Mouse (Mus musculus): ENCODE measurements around the gene Rps12. TPM values are rescaled to one million over a fixed set of nuclear protein-coding genes. Genes with fewer than 3 reads are reported as not detected.

Gene Rps12
- polyA plus RNA-seq, 1 experiment from 2014 or later = 108 TPM

DNA sequence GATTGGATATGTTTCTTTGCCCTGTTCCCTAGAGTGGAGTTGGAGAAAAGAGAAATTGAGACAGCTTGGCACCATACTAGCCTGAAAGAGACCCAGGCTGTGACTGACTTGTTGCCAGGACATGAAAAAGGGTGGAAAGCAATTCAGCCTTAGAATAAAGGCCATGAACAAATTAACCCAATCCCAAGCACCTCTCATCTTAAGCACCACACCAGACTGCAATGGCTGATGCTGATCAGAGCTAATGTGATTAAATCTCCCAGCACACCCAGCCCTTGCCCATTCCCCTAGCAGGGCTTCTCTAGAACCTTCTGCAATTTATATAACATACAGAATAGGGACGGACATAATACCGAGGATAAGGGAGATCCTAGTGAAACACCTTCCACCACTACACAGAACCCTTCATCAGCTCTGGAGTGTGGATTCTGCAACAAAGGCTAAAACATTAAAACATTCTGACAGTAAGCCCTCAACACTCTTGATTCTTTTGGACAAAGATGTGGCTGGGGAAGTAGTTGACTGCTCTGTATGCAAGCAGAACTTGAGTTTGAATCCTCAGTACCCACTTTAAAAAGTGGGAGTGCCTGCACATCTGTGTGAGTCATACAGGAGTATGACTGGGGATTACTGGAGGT is 4.1 kb downstream of the Rps12 start:
- 20% methylated on average over 2 of the region's 2 CpGs for WGBS

DNA sequence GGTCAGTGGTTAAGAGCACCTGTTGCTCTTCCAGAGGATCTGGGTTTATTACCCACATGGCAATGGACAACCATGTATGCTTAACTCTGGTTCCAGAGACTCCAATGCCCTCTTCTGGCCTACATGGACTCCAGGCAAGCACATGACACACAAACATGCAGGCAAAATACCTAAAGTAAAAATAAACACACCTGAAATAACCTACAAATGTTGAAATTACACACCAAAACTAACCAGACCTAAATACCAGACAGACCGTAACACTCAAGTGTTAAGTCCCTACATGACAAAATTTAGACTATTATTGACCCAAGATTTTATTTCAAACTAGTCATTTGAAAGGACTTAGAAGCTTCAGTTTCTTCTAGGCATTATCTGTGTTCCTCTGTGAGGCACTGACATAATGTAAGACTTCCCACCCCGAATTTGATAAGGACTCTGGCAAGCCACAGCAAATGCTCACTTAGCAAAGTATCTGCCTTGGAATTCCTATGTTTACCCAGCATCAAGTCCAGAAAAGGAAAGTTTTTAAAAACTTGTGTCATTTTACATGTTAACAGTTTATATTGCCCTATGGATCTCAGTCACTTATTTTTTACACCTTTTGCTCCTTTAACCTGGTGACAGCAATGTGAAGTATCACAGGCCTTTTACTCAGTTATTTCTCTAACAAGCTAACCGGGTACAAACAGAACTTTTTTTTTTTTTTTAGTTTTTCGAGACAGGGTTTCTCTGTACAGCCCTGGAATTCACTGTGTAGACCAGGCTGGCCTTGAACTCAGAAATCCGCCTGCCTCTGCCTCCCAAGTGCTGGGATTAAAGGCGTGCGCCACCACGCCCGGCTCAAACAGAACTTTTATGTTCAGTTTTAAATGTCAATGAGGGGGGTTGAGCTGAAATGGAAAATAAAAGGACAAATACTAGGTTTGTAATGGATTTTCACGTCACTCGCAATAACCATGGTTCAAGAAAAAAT is 5.0 kb downstream of the Rps12 start:
- Histone ChIP-seq H3K9ac (no peak overlapping the region), H3K4me3 (no peak overlapping the region), H3K9me3 (no peaks in the 10 kb centered on the region), H3K4me2 (no peak overlapping the region), H3K27ac (replicated peaks) (no peak overlapping the region), H3K27me3 (no peaks in the 10 kb centered on the region), H3K4me1 (replicated peaks) (peaks cover 31% of the 10 kb centered on the region), H3K36me3 (peaks cover 30% of the 10 kb centered on the region)
- ATAC-seq (ENCODE audit: low FRiP score, low read depth) = no peak
- WGBS = 89% methylated on average over 11 of the region's 11 CpGs

More for the DNA sequence above, 4.1 kb downstream of the Rps12 start:
- Histone ChIP-seq H3K4me2 (no peak overlapping the region), H3K9ac (no peak overlapping the region), H3K4me1 (replicated peaks) (peaks cover 32% of the 10 kb centered on the region), H3K9me3 (no peaks in the 10 kb centered on the region), H3K4me3 (no peak overlapping the region), H3K36me3 (peaks cover 30% of the 10 kb centered on the region), H3K27me3 (no peaks in the 10 kb centered on the region), H3K27ac (replicated peaks) (no peak overlapping the region)
- ATAC-seq (ENCODE audit: low FRiP score, low read depth) = no peak

DNA sequence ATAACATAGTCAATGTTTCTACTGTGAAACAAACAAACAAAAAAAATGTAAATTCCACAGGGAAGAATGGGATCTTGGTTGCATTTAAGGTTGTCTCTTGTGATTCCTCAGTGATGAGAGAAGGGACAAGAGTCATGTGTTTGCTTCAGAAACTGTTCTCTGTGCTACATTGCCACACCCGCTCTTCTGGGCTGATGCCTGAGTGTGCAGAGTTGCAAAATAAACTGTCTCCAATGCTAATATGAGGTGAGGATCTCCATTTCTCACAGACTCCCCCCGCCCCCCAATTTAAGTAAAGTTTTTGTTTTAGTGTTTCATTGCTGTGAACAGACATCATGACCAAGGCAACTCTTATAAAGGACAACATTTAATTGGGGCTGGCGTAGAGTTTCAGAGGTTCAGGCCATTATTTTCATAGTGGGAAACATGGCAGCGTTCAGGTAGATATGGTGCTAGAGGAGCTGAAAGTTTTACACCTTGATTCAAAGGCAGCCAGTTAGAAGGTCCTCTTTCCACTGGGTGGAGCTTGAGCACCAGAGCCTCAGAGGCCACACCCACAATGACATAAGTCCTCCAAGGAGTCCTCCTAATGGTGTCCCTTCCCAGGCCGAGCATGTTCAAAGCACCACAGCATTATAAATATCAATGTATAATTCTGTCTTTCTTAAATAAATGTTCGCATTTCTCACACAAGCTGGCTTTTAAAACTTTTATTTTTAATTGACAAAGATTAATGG is 6.4 kb downstream of the Rps12 start:
- Histone ChIP-seq H3K9me3 (no peaks in the 10 kb centered on the region), H3K27me3 (no peaks in the 10 kb centered on the region), H3K4me1 (replicated peaks) (peaks cover 23% of the 10 kb centered on the region), H3K4me3 (no peak overlapping the region), H3K27ac (replicated peaks) (no peak overlapping the region), H3K4me2 (no peak overlapping the region), H3K36me3 (peaks cover 28% of the 10 kb centered on the region), H3K9ac (no peak overlapping the region)
- ATAC-seq (ENCODE audit: low FRiP score, low read depth) = no peak
- 86% methylated on average over 6 of the region's 6 CpGs for WGBS

DNA sequence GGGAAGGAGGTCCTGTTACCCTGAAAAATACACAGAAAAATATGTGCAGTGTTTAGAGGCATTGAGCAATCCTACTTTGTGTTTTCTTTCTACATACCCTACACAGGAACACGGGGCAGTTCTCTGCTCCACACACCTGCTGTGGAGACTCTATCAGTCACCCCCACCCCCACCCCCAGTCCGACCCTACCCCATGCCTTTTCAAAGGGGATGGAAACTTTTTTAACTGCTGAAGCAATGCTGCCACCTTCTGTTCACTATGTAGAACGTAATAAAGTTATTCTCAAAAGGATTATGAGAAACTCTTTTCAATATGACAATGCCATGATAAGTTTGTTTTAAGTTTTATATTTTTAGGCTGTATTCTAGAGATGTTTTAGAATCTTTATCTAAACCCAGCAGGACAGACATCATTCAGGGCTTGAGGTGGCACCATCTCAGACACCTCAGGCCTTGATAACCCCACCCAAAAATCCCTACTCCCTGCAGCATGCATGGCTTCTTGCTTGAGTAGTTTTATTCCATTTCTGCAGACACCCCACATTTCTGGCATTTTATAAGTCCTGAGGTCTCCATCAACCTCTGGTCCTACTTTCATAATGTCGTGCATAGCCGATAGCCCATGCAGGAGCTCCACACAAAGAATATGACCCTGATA is 9.7 kb downstream of the Rps12 start:
- Histone ChIP-seq H3K4me2 (no peak overlapping the region), H3K4me3 (no peak overlapping the region), H3K36me3 (peaks cover 3% of the 10 kb centered on the region; the same call in 1 of the 2 replicates), H3K9ac (no peak overlapping the region), H3K9me3 (no peaks in the 10 kb centered on the region), H3K27me3 (no peaks in the 10 kb centered on the region), H3K27ac (replicated peaks) (no peak overlapping the region), H3K4me1 (replicated peaks) (no peaks in the 10 kb centered on the region)
- no peak for ATAC-seq (ENCODE audit: low FRiP score, low read depth)
- 32% methylated on average over 5 of the region's 5 CpGs for WGBS

DNA sequence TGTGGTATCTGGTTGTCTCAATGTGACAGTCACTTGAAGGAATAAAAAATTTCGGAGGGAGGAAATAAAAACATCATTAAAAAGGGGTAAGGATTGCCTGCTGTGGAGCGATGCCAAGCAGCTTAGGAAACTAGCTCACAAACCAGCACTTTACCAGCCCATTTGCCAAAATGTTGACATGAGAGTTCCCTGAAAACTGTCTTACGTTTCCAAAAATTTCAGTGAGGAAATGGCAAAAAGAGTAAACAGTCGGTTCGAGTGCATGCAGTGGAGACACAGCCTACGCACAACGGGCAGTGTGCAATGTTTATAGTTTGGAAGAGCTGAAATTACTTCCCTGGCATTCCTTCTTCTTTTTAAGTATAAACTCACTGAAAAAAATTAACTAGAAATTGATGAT is 32.9 kb downstream of the Rps12 start:
- Histone ChIP-seq H3K27me3 (no peaks in the 10 kb centered on the region), H3K4me2 (no peak overlapping the region), H3K9ac (no peak overlapping the region), H3K9me3 (no peaks in the 10 kb centered on the region), H3K27ac (replicated peaks) (no peak overlapping the region), H3K36me3 (no peaks in the 10 kb centered on the region), H3K4me1 (replicated peaks) (no peaks in the 10 kb centered on the region), H3K4me3 (no peak overlapping the region)
- ATAC-seq (ENCODE audit: low FRiP score, low read depth) = no peak
- WGBS = 89% methylated on average over 7 of the region's 7 CpGs

Other genes starting within 250 kb of the Rps12 start
- 20.9 and 21.8 TPM in 2 replicates for gene Slc18b1, start 9.7 kb upstream of the Rps12 start, polyA plus RNA-seq (2015; fragmentation: Nextera tagmentation; extraction: Ambion mirVana)
- 0.14 TPM in 1 of 2 replicates, not detected in the other for gene Vnn3, start 64.2 kb upstream of the Rps12 start, polyA plus RNA-seq (2015; fragmentation: Nextera tagmentation; extraction: Ambion mirVana)
- 0.18 and 0.43 TPM in 2 replicates for gene Vnn1, start 107.4 kb upstream of the Rps12 start, polyA plus RNA-seq (2015; fragmentation: Nextera tagmentation; extraction: Ambion mirVana)
- not detected in 2 replicates for gene Taar1, start 133.1 kb upstream of the Rps12 start, polyA plus RNA-seq (2015; fragmentation: Nextera tagmentation; extraction: Ambion mirVana)
- gene Taar2, start 151.3 kb upstream of the Rps12 start, polyA plus RNA-seq (2015; fragmentation: Nextera tagmentation; extraction: Ambion mirVana) = 0.16 TPM in 1 of 2 replicates, not detected in the other
- gene Taar3, start 162.3 kb upstream of the Rps12 start, polyA plus RNA-seq (2015; fragmentation: Nextera tagmentation; extraction: Ambion mirVana) = not detected in 2 replicates
- gene Taar4, start 173.2 kb upstream of the Rps12 start, polyA plus RNA-seq (2015; fragmentation: Nextera tagmentation; extraction: Ambion mirVana) = not detected in 2 replicates
- gene Taar5, start 183.4 kb upstream of the Rps12 start, polyA plus RNA-seq (2015; fragmentation: Nextera tagmentation; extraction: Ambion mirVana) = not detected in 2 replicates
- not detected in 2 replicates for gene Taar6, start 198.4 kb upstream of the Rps12 start, polyA plus RNA-seq (2015; fragmentation: Nextera tagmentation; extraction: Ambion mirVana)
- gene Taar7a, start 206.2 kb upstream of the Rps12 start, polyA plus RNA-seq (2015; fragmentation: Nextera tagmentation; extraction: Ambion mirVana) = not detected in 2 replicates
- not detected in 2 replicates for gene Taar7b, start 212.7 kb upstream of the Rps12 start, polyA plus RNA-seq (2015; fragmentation: Nextera tagmentation; extraction: Ambion mirVana)
- not detected in 2 replicates for gene Taar7d, start 239.9 kb upstream of the Rps12 start, polyA plus RNA-seq (2015; fragmentation: Nextera tagmentation; extraction: Ambion mirVana)